Mouse (Mus musculus) urinary bladder, postnatal 25 days (tissue): ENCODE results near the gene Dync1i1.

ENCODE experiments used
- DNase-seq: peaks from one replicate; pipeline ENCODE4 v3.0.0; 2022; ENCODE audit warnings: low spot score

Gene Dync1i1

DNA sequence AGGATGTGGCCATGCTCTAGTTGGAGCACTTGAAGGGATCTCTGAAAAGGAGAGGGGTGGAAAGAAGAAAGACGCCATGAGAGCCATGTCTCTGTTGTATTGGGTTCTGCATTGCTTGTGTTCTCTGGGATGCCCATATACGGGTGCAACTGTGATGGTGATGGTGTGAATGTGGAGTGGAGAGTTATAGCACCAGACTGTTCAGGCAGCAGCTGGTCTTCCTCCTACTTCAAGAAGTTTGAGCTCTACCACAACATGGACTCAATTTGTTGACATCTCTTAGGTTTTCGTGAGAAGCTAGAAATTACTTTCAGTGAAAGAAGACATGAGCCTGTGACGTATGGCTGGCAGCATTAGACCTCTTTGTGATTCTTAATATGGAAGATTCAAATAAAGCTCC is 44.8 kb downstream of the Dync1i1 start:
- no peak for DNase-seq

DNA sequence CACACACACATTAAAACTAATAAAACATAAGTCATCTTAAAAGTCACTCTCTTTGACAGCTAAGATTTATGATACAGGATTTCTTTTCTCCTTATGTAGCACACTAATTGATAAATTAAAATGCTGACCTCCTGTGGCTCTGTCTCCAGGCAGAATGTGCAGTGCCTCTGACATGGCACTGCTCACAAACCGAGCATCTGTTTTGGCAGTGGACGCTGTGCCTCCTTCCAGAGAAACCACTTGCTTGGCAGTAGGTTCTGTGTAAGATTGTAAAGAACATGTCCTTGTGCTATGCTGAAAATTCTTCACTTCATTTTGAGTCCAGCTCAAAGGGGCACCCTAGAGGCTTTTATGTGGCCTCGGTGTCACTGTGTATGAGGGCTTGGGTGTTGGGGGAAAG is 50.0 kb downstream of the Dync1i1 start:
- DNase-seq: no peak

- DNase-seq: no peak
Measured at GRCm38 (mm10) chr6:5781752-5782151, 56.3 kb downstream of the Dync1i1 start.

GRCm38 (mm10) chr6:5783830-5784229 is 58.4 kb downstream of the Dync1i1 start:
- DNase-seq: no peak

GRCm38 (mm10) chr6:5790607-5791006 is 65.2 kb downstream of the Dync1i1 start:
- DNase-seq: no peak

- no peak for DNase-seq
Measured at GRCm38 (mm10) chr6:5794106-5794753, 68.8 kb downstream of the Dync1i1 start.

GRCm38 (mm10) chr6:5795314-5795713 is 69.9 kb downstream of the Dync1i1 start:
- no peak for DNase-seq

DNA sequence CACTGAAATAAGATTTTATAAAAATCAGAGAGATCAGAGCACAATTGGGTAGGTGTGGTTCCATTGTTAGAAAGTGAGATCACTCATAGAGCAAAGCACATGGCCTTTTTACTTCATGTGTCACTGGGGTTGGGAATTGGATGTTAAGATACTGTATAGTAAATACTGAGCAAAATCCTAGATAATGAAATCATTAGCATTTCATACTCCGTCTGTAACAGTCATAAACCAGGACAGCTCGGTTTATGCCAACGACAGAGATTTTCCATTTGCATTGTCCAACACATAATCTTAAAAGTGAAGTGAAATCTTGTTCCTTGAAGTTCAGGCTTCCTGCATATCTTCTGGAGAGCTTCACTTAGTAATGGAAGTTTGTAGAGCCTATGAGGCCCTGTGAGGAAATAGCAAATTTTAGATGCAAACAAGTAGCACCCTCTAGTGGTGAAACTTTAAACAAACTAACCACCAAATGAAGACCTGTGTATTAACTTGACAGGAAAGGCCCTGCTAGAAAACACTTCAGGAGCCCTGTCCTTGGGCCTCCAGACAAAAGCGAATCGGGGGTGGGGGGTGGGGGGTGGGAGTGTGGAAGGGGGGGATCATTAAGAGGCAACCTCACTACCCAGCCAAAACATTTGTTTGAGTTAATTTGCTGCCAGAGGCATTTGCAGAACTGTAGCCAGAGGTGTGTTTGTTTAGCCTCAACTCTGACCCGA is 76.8 kb downstream of the Dync1i1 start:
- no peak for DNase-seq

GRCm38 (mm10) chr6:5802840-5803491 is 77.5 kb downstream of the Dync1i1 start:
- DNase-seq: no peak

DNA sequence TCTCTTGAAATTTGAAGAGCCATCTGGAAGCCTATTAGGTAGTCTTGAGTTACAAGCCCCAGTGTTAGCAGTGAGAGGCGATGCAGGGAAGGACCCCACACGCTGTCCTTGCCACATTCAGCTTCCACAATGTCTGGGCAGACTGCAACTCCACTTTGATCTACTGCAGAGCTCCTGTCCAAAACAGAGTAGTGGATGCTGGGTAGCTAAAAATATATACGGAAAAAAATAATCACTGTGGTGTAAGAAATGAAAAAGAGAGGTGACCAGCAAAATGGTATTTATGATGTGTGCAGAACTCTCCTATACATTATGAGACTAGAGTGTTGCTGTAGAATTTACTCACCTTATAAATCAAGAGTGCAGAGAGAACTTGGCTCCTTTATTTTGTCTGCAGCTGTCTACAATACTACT is 82.6 kb downstream of the Dync1i1 start:
- no peak for DNase-seq

DNA sequence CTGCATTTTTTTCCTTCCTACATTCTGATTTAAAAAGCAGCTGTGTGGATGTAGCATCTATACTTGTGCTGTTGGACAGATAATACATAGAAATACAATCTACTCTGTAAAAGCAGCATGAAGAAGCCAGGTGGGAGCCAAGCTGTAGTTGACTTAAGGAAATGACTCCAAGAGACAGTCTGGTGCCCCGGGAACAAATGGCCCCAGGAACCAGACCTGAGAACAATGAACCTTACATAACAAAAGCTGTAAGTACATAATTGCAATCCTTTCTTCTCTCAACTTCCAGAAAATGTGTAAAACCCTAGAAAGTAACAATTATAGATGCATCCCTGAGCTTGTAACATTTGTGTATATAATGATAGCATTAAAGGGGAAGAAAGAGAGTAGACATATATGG is 86.6 kb downstream of the Dync1i1 start:
- DNase-seq: no peak

DNA sequence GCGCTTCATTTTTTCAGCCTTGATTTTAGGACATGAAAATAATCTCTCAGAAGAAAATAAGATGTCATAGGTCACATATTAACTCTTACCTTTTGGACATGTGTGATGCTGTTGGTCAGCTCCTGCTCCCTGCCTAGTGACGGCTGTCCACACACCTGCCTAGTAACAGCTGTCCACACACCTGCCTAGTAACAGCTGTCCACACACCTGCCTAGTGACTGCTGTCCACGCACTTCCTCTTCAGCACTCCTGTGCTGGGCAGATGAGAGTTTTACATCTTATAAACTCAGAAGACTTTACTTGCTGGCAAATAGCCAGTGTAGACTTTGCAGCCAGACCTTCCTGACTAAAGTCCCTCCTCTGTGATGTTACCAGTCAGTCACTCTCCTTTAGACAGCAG is 94.2 kb downstream of the Dync1i1 start:
- DNase-seq: no peak

DNA sequence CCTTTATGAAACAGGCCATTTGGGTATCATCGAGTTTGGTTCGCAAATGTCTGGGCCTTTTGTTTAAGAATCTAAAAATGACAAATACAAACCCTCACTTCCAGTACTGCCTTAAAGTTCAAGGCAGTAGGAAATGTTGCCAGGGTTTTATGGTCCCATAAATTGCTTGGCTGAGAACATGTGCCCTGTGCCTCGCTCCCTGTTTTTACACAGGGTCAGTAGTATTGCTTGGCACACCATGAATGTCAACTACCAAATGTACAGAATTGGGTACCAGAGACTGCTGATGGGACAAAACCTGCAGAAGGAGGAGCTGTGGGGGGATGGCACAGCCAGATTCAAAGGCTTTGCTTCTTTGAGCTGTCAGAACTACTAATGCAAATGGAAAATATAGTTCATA is 100.0 kb downstream of the Dync1i1 start:
- no peak for DNase-seq

GRCm38 (mm10) chr6:5827064-5827463 is 101.6 kb downstream of the Dync1i1 start:
- no peak for DNase-seq

DNA sequence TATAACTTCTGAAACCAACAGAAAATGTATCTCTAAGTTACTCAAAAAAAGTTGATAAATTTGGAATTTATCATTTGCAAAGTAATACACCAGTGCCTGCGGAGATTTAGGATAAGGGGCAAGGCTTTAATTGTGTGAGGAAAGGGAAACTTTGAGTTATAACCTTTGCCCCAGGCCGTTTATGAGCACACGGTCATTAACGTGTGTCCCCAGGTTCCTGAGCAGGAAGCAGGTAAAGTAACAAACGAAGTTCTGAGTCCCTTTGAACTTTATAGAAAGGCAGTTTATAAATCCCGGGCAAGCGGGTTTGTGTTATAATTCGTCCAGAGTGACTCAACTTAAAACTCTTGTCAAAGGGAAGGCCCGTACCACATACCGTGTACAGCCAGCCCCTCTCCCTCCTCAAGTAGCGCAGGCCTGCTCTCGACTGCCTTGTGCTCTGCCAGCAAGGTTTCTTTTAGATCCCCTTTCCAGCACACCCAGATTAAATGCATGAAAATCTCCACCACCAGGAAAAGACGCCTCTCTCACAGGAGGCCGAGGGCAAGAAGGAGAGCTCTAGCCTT is 103.1 kb downstream of the Dync1i1 start:
- no peak for DNase-seq

DNA sequence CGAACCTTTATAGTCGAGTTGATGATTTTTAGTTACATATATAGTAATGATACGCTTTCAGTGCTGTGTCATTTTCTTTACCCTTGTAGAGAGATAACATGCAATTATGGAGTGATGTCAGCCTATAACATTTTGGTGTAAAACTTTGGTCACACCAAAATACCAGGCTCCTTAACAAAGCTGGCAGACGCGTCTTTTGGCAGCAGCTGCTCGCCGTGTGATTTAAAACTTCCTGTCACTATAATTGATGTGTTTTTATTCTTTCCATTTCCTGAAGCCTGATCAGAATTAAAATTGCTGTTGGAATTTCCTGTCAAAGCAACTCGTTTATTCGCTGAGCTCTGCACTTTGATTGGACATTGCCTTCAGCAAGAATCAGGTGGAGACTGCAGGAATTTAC is 103.7 kb downstream of the Dync1i1 start:
- DNase-seq: no peak

- no peak for DNase-seq
Measured at GRCm38 (mm10) chr6:5830717-5831116, 105.3 kb downstream of the Dync1i1 start.

DNA sequence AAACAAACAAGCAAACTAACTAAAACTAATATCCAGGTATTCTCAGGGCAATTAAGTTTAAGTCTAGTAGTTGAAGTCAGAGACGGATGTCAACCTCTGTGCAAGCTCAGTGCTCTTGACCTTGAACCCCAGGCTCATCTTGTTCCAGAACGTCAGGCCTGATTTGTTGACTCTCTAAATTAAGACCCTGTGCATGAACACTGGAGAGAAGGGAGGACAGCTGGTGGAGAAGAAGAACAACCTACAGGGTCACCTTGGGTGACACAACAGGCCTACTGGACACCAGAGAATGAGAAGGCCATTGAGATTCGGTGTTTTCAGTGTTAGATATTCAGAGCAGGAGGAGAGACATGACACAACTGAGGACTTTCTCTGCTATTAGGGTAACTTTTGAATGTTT is 105.8 kb downstream of the Dync1i1 start:
- no peak for DNase-seq

- DNase-seq: no peak
Measured at GRCm38 (mm10) chr6:5832838-5833237, 107.4 kb downstream of the Dync1i1 start.

DNA sequence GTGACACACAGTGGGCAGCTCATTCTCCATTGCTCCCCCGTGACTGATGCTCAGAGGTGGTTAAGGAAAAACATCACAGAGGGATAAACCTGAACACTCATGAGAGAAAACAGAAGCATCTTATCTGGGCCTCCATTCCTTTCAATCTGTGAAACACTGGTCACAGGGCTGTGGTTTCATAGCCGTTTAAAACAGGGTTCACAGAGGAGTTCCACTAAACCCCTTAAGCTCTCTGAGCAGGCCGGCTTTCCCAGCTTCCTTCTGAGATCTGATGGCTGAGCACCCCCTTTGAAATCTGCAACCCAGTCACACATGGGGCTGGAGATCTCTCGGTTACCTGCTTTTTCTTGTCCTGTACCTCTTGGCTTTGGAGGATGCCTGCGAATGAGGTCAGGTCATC is 117.0 kb downstream of the Dync1i1 start:
- no peak for DNase-seq

DNA sequence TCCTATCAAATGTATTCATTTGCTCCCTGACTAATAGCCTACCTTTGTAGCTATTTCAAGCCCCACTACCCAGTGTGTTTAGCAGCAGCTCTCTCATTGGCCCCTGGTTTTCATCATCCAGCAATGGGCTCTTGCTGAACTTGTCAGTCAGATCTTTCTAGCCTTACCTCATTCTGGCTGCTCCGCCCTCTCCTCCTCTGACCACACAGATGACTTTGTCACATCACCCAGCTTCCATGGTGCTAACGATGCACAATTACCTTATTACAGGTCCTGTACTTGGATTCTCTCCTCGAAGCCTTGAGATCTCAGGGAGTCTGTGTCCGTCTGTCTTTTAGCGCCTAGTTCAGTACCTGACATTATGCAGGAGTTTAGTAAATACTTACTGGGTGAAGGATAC is 120.7 kb downstream of the Dync1i1 start:
- no peak for DNase-seq

DNA sequence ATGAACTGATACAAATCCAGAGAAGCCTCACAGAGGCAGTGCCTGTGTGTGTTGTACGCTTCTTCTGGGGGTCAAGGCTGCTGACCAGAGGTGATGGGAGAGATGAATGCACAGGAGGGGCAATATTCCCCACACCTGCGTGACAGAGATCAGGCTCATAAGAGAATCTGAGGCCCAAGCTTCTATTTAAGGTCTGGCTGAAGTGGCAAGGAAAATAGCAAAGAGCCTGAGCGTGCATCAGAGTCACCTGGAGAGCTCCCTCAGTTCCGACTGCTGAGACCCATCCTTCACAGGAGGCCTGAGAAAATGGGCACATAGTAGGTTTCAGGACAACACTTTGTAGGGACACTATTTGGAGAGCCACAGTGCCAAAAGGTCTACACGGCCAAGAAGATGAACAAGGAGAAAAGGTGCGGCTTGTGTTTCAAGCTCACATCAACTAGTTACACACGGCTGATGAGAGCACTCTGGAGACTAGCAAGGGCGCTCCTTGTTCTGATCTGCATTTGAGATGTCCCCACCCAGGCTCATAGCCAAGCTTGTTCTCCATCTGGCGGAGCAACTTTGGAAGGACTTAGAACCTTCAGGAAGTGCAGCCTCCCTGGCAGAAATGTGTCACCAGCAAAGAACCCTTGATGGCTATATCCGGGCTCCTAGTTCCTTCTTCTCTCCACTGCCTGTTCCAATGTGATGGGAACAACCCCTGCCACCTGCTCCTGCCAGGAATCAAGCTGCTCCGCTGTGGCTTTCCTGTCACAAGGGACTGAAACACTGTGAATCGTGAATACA is 128.8 kb downstream of the Dync1i1 start:
- no peak for DNase-seq
